Mouse (Mus musculus): Measurements from ENCODE around the gene Gpr4.

GRCm38 (mm10) chr7:19208201-19208910 lies 4.0 kb upstream of the Gpr4 start:
- no peak for TF ChIP-seq CTCF (conservative IDR thresholded peaks at IDR 0.05; ENCODE audit: low read length)
- no peak for TF ChIP-seq NANOG (IDR thresholded peaks at IDR 0.05; ENCODE audit: borderline replicate concordance, low read length)
- no peak for TF ChIP-seq POU5F1 (IDR thresholded peaks at IDR 0.05; ENCODE audit: borderline replicate concordance, low read length)

Measured in E14TG2a.4 (cell line).